Mouse (Mus musculus) liver, embryonic 14.5 days (tissue): ENCODE results near the gene Il22ra2.

ENCODE experiments used
- CTCF ChIP-seq: IDR thresholded peaks from 2 replicates; pipeline ENCODE4 v1.5.1; 2016; ENCODE audit warnings: antibody characterized with exemption, low read depth, control low read depth
- EP300 ChIP-seq: IDR thresholded peaks from 2 replicates; pipeline ENCODE4 v1.6.1; 2016; ENCODE audit warnings: antibody characterized with exemption, low read depth

DNA sequence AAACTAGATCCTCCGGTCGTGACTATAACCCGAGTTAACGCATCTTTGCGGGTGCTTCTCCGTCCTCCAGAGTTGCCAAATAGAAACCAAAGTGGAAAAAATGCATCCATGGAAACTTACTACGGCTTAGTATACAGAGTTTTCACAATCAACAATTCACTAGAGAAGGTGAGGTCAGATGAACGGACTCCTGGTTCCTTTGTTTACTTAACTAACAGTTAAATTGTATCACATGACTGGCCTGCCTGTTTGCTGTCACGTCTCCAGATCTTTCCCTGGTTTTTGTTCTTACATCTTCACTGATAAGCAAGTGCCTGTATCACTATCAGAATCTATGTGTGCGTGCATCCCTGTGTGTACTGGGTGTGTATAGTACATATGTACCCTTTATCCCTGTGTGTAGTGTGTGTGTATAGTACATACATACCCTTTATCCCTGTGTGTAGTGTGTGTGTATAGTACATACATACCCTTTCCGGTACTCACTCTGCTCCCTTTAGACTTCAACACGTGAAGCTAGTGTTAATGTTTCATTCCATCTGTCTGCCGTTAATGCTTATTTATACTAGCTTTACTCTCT, 9.9 kb downstream of the Il22ra2 start:
- TF ChIP-seq CTCF (no peak), EP300 (no peak)
